Mouse (Mus musculus): ENCODE data around the gene Tns1. TPM values are rescaled to one million over a fixed set of nuclear protein-coding genes. Genes with fewer than 3 reads are reported as not detected.

Tns1 gene
- polyA plus RNA-seq, 1 experiment from 2014 or later: 11.3 TPM

GRCm38 (mm10) chr1:74051349-74051748, 72.9 kb downstream of the Tns1 start:
- H3K9me3 ChIP-seq (ENCODE audit: control insufficient read depth, low read length): no peaks in the 10 kb centered on the region
- H3K9ac ChIP-seq (replicated peaks; ENCODE audit: low read depth, low read length): no peak overlapping the region
- no peak overlapping the region for H3K27ac ChIP-seq (ENCODE audit: low read depth, low read length)
- no peak for ATAC-seq (ENCODE audit: low read depth)
- H3K36me3 ChIP-seq (ENCODE audit: control insufficient read depth, insufficient read depth, low read length): no peaks in the 10 kb centered on the region
- H3K27me3 ChIP-seq (ENCODE audit: control insufficient read depth, insufficient read depth, low read length): no peaks in the 10 kb centered on the region
- WGBS: 57% methylated on average over 2 of the region's 2 CpGs
- no peaks in the 10 kb centered on the region for H3K4me1 ChIP-seq (ENCODE audit: control insufficient read depth, insufficient read depth, low read length)
- H3K4me3 ChIP-seq (ENCODE audit: low read depth, low read length): no peak overlapping the region
- no peak overlapping the region for H3K4me2 ChIP-seq (ENCODE audit: low read depth, low read length)

DNA sequence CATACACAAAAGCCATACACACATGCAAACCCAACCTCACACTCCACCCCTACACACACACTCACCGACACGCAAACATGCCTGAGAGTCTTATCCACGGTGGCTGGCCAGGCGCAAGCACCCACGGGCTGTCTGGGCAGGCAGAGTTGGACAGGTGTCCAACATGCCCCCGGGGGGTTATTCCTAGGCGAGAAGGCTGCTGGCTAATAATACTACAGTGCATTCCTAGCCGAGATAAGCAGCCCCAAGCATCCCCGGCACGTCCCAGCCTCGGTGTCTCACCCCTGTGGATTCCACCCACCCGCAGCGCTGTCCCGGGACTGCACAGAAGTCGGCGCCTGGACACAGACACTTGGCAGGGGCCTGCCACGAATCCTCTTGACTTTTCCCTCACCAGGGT, 74.8 kb downstream of the Tns1 start:
- Histone ChIP-seq H3K9ac (replicated peaks; ENCODE audit: low read depth, low read length) (no peak overlapping the region), H3K27me3 (ENCODE audit: control insufficient read depth, insufficient read depth, low read length) (no peaks in the 10 kb centered on the region), H3K4me1 (ENCODE audit: control insufficient read depth, insufficient read depth, low read length) (no peaks in the 10 kb centered on the region), H3K4me3 (ENCODE audit: low read depth, low read length) (no peak overlapping the region), H3K36me3 (ENCODE audit: control insufficient read depth, insufficient read depth, low read length) (no peaks in the 10 kb centered on the region), H3K4me2 (ENCODE audit: low read depth, low read length) (no peak overlapping the region), H3K9me3 (ENCODE audit: control insufficient read depth, low read length) (no peaks in the 10 kb centered on the region), H3K27ac (ENCODE audit: low read depth, low read length) (no peak overlapping the region)
- WGBS: 86% methylated on average over 17 of the region's 17 CpGs
- no peak for ATAC-seq (ENCODE audit: low read depth)

DNA sequence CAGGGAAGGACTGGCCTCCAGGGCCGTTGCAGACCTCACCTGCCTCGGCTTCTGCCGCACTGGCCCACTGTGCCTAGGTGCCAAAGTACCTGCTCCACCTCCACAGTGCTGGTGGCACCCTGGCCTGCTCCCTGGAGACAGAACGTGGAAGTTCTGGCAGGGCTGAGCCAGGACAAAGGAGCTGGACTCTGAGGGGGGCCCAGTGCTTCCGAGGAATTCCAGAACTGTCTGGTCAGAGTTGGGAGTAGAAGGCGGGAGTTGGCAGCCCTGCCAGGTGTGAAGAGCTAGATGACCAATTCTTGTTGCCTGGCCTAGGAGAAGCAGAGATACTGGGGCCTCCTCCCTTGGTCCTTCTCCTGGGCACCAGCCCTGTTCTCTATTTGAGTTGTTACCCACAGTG, 76.5 kb downstream of the Tns1 start:
- Histone ChIP-seq H3K4me3 (ENCODE audit: low read depth, low read length) (no peak overlapping the region), H3K27ac (ENCODE audit: low read depth, low read length) (no peak overlapping the region), H3K9me3 (ENCODE audit: control insufficient read depth, low read length) (no peaks in the 10 kb centered on the region), H3K9ac (replicated peaks; ENCODE audit: low read depth, low read length) (no peak overlapping the region), H3K36me3 (ENCODE audit: control insufficient read depth, insufficient read depth, low read length) (no peaks in the 10 kb centered on the region), H3K4me2 (ENCODE audit: low read depth, low read length) (no peak overlapping the region), H3K27me3 (ENCODE audit: control insufficient read depth, insufficient read depth, low read length) (no peaks in the 10 kb centered on the region), H3K4me1 (ENCODE audit: control insufficient read depth, insufficient read depth, low read length) (0 out of 2 replicates have a peak, but pooled peaks cover 2% of the 10 kb centered on the region)
- WGBS: 73% methylated on average over 6 of the region's 6 CpGs
- no peak for ATAC-seq (ENCODE audit: low read depth)

DNA sequence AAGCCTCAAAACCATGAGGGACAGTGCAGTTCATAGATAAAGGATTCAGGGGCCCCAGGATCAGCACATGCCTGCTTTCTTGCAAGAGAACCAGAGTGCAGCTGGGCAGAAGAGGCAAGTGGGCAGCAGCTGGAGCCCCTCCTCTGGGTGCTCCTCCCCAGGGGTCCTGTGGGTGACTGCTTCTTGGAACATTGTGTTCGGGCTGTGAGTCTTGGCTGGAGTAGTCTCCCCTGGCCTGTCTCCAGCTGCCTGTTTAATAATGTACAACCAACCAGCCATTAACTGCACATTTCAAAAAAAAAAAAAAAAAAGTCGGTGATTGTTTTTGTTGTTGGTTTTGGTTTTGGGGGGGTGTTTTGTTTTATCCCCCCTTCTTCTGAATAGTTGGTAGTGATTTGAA, 76.9 kb downstream of the Tns1 start:
- H3K9me3 ChIP-seq (ENCODE audit: control insufficient read depth, low read length): no peaks in the 10 kb centered on the region
- H3K4me3 ChIP-seq (ENCODE audit: low read depth, low read length): no peak overlapping the region
- H3K27ac ChIP-seq (ENCODE audit: low read depth, low read length): no peak overlapping the region
- H3K36me3 ChIP-seq (ENCODE audit: control insufficient read depth, insufficient read depth, low read length): no peaks in the 10 kb centered on the region
- WGBS: 57% methylated on average over 2 of the region's 2 CpGs
- no peak overlapping the region for H3K4me2 ChIP-seq (ENCODE audit: low read depth, low read length)
- no peak overlapping the region for H3K9ac ChIP-seq (replicated peaks; ENCODE audit: low read depth, low read length)
- H3K4me1 ChIP-seq (ENCODE audit: control insufficient read depth, insufficient read depth, low read length): 0 out of 2 replicates have a peak, but pooled peaks cover 2% of the 10 kb centered on the region
- H3K27me3 ChIP-seq (ENCODE audit: control insufficient read depth, insufficient read depth, low read length): no peaks in the 10 kb centered on the region
- ATAC-seq (ENCODE audit: low read depth): no peak

GRCm38 (mm10) chr1:74045034-74045433, 79.2 kb downstream of the Tns1 start:
- WGBS: 86% methylated on average over 2 of the region's 2 CpGs
- Histone ChIP-seq H3K27me3 (ENCODE audit: control insufficient read depth, insufficient read depth, low read length) (no peaks in the 10 kb centered on the region), H3K4me3 (ENCODE audit: low read depth, low read length) (no peak overlapping the region), H3K9me3 (ENCODE audit: control insufficient read depth, low read length) (no peaks in the 10 kb centered on the region), H3K4me2 (ENCODE audit: low read depth, low read length) (no peak overlapping the region), H3K36me3 (ENCODE audit: control insufficient read depth, insufficient read depth, low read length) (no peaks in the 10 kb centered on the region), H3K27ac (ENCODE audit: low read depth, low read length) (no peak overlapping the region), H3K4me1 (ENCODE audit: control insufficient read depth, insufficient read depth, low read length) (0 out of 2 replicates have a peak, but pooled peaks cover 2% of the 10 kb centered on the region), H3K9ac (replicated peaks; ENCODE audit: low read depth, low read length) (no peak overlapping the region)
- ATAC-seq (ENCODE audit: low read depth): no peak

GRCm38 (mm10) chr1:74044421-74044820, 79.8 kb downstream of the Tns1 start:
- H3K27me3 ChIP-seq (ENCODE audit: control insufficient read depth, insufficient read depth, low read length): no peaks in the 10 kb centered on the region
- no peak overlapping the region for H3K9ac ChIP-seq (replicated peaks; ENCODE audit: low read depth, low read length)
- no peak overlapping the region for H3K27ac ChIP-seq (ENCODE audit: low read depth, low read length)
- 88% methylated on average over 1 of the region's 1 CpGs for WGBS
- 0 out of 2 replicates have a peak, but pooled peaks cover 2% of the 10 kb centered on the region for H3K4me1 ChIP-seq (ENCODE audit: control insufficient read depth, insufficient read depth, low read length)
- no peak overlapping the region for H3K4me2 ChIP-seq (ENCODE audit: low read depth, low read length)
- no peaks in the 10 kb centered on the region for H3K9me3 ChIP-seq (ENCODE audit: control insufficient read depth, low read length)
- H3K36me3 ChIP-seq (ENCODE audit: control insufficient read depth, insufficient read depth, low read length): no peaks in the 10 kb centered on the region
- H3K4me3 ChIP-seq (ENCODE audit: low read depth, low read length): no peak overlapping the region
- ATAC-seq (ENCODE audit: low read depth): no peak

DNA sequence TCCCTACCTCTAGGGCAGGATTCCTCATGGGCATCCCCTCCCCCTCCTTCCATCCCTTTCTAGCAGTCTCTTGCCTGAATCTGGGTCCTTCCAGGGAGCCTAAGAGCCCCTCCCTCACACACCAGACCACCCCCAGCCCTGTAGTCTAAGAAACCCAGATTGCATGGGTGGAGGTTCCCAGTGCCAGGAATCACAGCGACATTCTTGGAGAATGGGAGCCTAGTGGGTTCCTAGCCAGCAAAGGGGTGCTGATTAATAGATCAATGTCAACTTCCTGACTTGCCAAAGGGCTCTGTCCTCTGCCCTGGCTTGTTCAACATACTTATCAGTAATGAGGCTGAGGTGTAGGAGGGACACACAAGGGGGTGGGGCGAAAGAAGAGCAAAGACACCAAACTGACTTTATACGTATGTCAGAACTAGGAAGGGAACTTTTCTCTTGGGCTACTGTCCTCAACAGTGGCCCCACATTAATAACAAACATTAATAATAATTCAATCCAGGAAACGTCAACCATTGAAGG, 80.6 kb downstream of the Tns1 start:
- Histone ChIP-seq H3K9ac (replicated peaks; ENCODE audit: low read depth, low read length) (no peak overlapping the region), H3K4me2 (ENCODE audit: low read depth, low read length) (no peak overlapping the region), H3K36me3 (ENCODE audit: control insufficient read depth, insufficient read depth, low read length) (no peaks in the 10 kb centered on the region), H3K4me3 (ENCODE audit: low read depth, low read length) (no peak overlapping the region), H3K4me1 (ENCODE audit: control insufficient read depth, insufficient read depth, low read length) (0 out of 2 replicates have a peak, but pooled peaks cover 2% of the 10 kb centered on the region), H3K27ac (ENCODE audit: low read depth, low read length) (no peak overlapping the region), H3K27me3 (ENCODE audit: control insufficient read depth, insufficient read depth, low read length) (no peaks in the 10 kb centered on the region), H3K9me3 (ENCODE audit: control insufficient read depth, low read length) (no peaks in the 10 kb centered on the region)
- WGBS: 71% methylated on average over 4 of the region's 4 CpGs
- ATAC-seq (ENCODE audit: low read depth): no peak

DNA sequence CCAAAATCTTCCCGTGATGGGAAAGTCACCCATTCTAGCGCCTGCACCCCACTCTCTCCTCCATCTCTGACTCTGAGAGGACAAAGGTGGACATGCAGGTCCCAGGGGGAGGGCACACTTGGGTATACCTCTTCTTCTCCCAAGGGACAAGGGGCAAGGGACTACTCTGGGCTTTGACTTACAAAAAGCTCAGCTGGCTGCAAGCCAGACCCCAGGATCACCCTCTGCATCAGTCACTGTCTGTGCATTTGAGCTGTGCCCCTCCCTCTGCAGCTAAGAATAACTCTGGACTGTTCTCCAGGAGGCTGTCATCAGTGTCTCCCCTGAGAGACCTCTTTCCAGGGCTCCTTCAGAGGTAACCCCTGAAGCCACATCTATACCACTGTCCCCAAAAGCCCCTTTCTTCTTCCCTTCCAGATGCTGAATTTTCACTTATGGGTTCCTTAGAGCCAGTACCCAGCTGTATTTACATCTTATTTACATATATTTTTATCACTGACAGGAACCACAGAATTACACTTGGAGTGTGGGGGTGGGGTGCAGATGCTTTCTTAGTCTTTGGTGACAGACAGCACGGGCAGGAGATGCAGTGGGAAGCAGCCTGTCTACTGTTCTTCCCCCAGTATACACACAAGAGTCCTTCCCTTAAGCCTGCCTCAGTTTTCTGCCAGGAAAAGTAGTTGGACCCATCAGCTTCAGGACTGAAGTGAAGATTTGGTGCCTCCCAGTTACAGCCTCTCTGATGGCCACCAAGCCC, 81.4 kb downstream of the Tns1 start:
- WGBS: 70% methylated on average over 3 of the region's 3 CpGs
- 0 out of 2 replicates have a peak, but pooled peaks have one; percentile 54 for ATAC-seq (ENCODE audit: low read depth)

GRCm38 (mm10) chr1:74041692-74042091, 82.6 kb downstream of the Tns1 start:
- Histone ChIP-seq H3K4me2 (ENCODE audit: low read depth, low read length) (no peak overlapping the region), H3K27me3 (ENCODE audit: control insufficient read depth, insufficient read depth, low read length) (peaks cover 3% of the 10 kb centered on the region; the same call in 1 of the 2 replicates), H3K9me3 (ENCODE audit: control insufficient read depth, low read length) (no peaks in the 10 kb centered on the region), H3K9ac (replicated peaks; ENCODE audit: low read depth, low read length) (no peak overlapping the region), H3K36me3 (ENCODE audit: control insufficient read depth, insufficient read depth, low read length) (no peaks in the 10 kb centered on the region), H3K4me3 (ENCODE audit: low read depth, low read length) (no peak overlapping the region), H3K27ac (ENCODE audit: low read depth, low read length) (no peak overlapping the region), H3K4me1 (ENCODE audit: control insufficient read depth, insufficient read depth, low read length) (peaks cover 8% of the 10 kb centered on the region; the same call in 1 of the 2 replicates)
- no peak for ATAC-seq (ENCODE audit: low read depth)
- 41% methylated on average over 8 of the region's 8 CpGs for WGBS

More for the DNA sequence above, 81.4 kb downstream of the Tns1 start:
- H3K36me3 ChIP-seq (ENCODE audit: control insufficient read depth, insufficient read depth, low read length): no peaks in the 10 kb centered on the region
- no peak overlapping the region; the same call in 1 of the 2 replicates for H3K27ac ChIP-seq (ENCODE audit: low read depth, low read length)
- no peak overlapping the region for H3K9ac ChIP-seq (replicated peaks; ENCODE audit: low read depth, low read length)
- no peak overlapping the region for H3K4me2 ChIP-seq (ENCODE audit: low read depth, low read length)
- H3K4me1 ChIP-seq (ENCODE audit: control insufficient read depth, insufficient read depth, low read length): 0 out of 2 replicates have a peak, but pooled peaks cover 2% of the 10 kb centered on the region
- no peaks in the 10 kb centered on the region for H3K27me3 ChIP-seq (ENCODE audit: control insufficient read depth, insufficient read depth, low read length)
- no peaks in the 10 kb centered on the region for H3K9me3 ChIP-seq (ENCODE audit: control insufficient read depth, low read length)
- no peak overlapping the region for H3K4me3 ChIP-seq (ENCODE audit: low read depth, low read length)
